Mouse (Mus musculus): ENCODE results near the gene Tmem184a.
A peak's percentile ranks its signal among the peaks of the same experiment; 100 is the strongest.

The Tmem184a gene

GRCm38 (mm10) chr5:139819538-139820181, at the start of gene Tmem184a:
Tmem184a (minus strand) TSS chr5:139819917.
- DNase-seq (ENCODE audit: low spot score in 2 of 2): no peak

GRCm38 (mm10) chr5:139862759-139863158, 43.0 kb upstream of the Tmem184a start:
- no peak for DNase-seq (ENCODE audit: low spot score in 2 of 2)

GRCm38 (mm10) chr5:139860328-139861104, 40.8 kb upstream of the Tmem184a start:
- DNase-seq (ENCODE audit: low spot score in 2 of 2): no peak

- no peak for DNase-seq (ENCODE audit: low spot score in 2 of 2)
These were observed 30.1 kb upstream of the Tmem184a start for GRCm38 (mm10) chr5:139849626-139850320.

- DNase-seq (ENCODE audit: low spot score in 2 of 2): no peak
These were observed 19.4 kb upstream of the Tmem184a start for GRCm38 (mm10) chr5:139839142-139839541.

GRCm38 (mm10) chr5:139838476-139838892, 18.8 kb upstream of the Tmem184a start:
- DNase-seq (ENCODE audit: low spot score in 2 of 2): peak; percentile 20 to 62

- DNase-seq (ENCODE audit: low spot score in 2 of 2): no peak
These were observed 16.0 kb upstream of the Tmem184a start for GRCm38 (mm10) chr5:139835706-139836105.

- DNase-seq (ENCODE audit: low spot score in 2 of 2): no peak
These were observed 12.4 kb upstream of the Tmem184a start for GRCm38 (mm10) chr5:139832125-139832524.

- DNase-seq (ENCODE audit: low spot score in 2 of 2): no peak
These were observed 11.0 kb upstream of the Tmem184a start for GRCm38 (mm10) chr5:139830734-139831133.

- no peak for DNase-seq (ENCODE audit: low spot score in 2 of 2)
These were observed 9.7 kb upstream of the Tmem184a start for GRCm38 (mm10) chr5:139829384-139829783.

GRCm38 (mm10) chr5:139827593-139827992, 7.9 kb upstream of the Tmem184a start:
- no peak for DNase-seq (ENCODE audit: low spot score in 2 of 2)

- DNase-seq (ENCODE audit: low spot score in 2 of 2): peak; percentile 81 to 88
These were observed 6.8 kb upstream of the Tmem184a start, which contains the start of the genes Gm26938 and Psmg3 for GRCm38 (mm10) chr5:139826357-139827055. Gm26938 (minus strand) TSS chr5:139826407. Psmg3 (minus strand) TSS chr5:139826885.

GRCm38 (mm10) chr5:139825947-139826346, 6.2 kb upstream of the Tmem184a start:
- no peak for DNase-seq (ENCODE audit: low spot score in 2 of 2)

GRCm38 (mm10) chr5:139824531-139824930, 4.8 kb upstream of the Tmem184a start:
- DNase-seq (ENCODE audit: low spot score in 2 of 2): no peak

- no peak for DNase-seq (ENCODE audit: low spot score in 2 of 2)
These were observed 2.0 kb upstream of the Tmem184a start for GRCm38 (mm10) chr5:139821466-139822459.

GRCm38 (mm10) chr5:139818801-139819200, 916 bp downstream of the Tmem184a start:
- peak; percentile 67 to 78 for DNase-seq (ENCODE audit: low spot score in 2 of 2)

GRCm38 (mm10) chr5:139818056-139818455, 1.7 kb downstream of the Tmem184a start:
- no peak for DNase-seq (ENCODE audit: low spot score in 2 of 2)

GRCm38 (mm10) chr5:139817292-139817691, 2.4 kb downstream of the Tmem184a start:
- DNase-seq (ENCODE audit: low spot score in 2 of 2): no peak

GRCm38 (mm10) chr5:139816445-139816844, 3.3 kb downstream of the Tmem184a start:
- DNase-seq (ENCODE audit: low spot score in 2 of 2): no peak

- DNase-seq (ENCODE audit: low spot score in 2 of 2): no peak
These were observed 3.8 kb downstream of the Tmem184a start for GRCm38 (mm10) chr5:139815964-139816363.

Measured in spleen, postnatal 14 days (tissue).